Mouse (Mus musculus): ENCODE results near the gene Vmn2r57. TPM values are rescaled to one million over a fixed set of nuclear protein-coding genes. Genes with fewer than 3 reads are reported as not detected.
"Not testable (repeated sequence)": the region's sequence is repeated elsewhere in the genome, so short reads cannot be mapped to it uniquely, and the experiment has no call there.

Gene Vmn2r57
- total RNA-seq (2021): under 1 TPM; 0.27 to 0.33 TPM
- long read RNA-seq, experiment 1: 0 reads
- long read RNA-seq, experiment 2: 0 reads

DNA sequence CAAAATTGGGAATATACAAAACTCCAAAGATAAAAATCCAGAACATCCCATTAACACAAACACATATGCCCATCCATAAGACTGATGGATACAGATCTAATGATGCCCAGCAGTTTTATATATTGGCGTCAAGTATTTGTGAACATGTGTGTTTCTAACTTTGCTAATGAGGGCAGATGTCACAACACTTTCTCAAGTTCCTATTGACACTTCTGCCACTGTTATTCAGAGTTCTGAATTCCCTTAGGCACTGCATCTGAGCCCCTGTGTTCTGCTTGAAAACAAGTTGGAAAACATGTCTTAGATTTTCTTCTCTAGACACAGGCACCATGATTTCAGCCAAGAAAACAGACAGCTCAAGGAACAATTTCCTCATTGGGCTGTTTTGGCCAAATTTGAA lies at the start of gene Vmn2r57:
Vmn2r57 (minus strand) TSS at position 101 of the 400 bp plus-strand sequence.
- intact Hi-C loops (cut with DNase I); DNase-seq (ENCODE audit: low spot score in 2 of 2): not testable (repeated sequence)

GRCm38 (mm10) chr7:41497871-41498270 lies 49.4 kb upstream of the Vmn2r57 start:
- DNase-seq (ENCODE audit: low spot score in 2 of 2): no peak

DNA sequence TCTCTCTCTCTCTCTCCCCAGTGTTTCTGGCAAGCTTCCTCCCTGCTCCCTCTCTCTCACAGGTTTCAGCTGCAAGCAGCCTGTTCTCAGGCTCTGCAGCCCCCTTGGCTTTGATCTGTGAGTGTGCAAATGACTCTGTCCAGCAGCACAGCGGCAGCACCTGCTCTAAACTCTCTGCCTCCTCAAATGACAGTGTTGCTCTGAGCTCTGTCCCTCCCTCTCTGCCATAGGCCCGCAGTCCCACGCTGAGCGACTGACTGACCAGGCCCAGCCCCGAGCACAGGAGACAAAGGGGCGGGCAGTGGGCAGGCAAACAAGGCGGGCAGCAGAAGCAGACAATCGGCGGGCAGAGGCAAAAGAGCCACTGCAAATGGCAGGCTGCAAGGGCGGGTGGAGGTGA lies 3.4 kb upstream of the Vmn2r57 start:
- intact Hi-C loops (cut with DNase I): no loop called here
- no peak for DNase-seq (ENCODE audit: low spot score in 2 of 2)

More at GRCm38 (mm10) chr7:41497871-41498270, 49.4 kb upstream of the Vmn2r57 start:
- intact Hi-C loops (cut with DNase I): loop anchor here (2.0 to 5.0 kb wide), 3 partner anchors 99 to 135 kb away; partner anchors contain the start of genes 2610021A01Rik, AI987944 and Zfp788

DNA sequence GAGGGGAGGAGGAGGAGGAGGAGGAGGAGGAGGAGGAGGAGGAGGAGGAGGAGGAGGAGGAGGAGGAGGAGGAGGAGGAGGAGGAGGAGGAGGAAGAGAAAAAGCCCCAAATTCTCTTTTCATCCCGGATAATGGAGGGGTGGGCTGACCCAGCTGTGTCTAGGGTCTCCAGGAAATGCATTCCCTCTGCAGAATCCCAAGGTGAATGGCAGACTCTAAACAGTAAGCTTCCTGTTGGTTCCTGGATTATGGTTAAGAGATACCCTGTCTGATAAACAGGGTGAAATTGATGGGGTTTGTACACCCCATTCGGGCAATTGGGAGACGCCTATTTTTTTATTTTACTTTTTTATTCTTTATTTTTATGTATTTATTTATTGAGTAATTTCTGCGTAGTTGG lies 54.4 kb downstream of the Vmn2r57 start:
- intact Hi-C loops (cut with DNase I): loop anchor here (5.0 to 10.0 kb wide), 2 partner anchors 103 to 241 kb away; partner anchors contain the start of genes AW146154, Gm20449 and Zfp788
- no peak for DNase-seq (ENCODE audit: low spot score in 2 of 2)

DNA sequence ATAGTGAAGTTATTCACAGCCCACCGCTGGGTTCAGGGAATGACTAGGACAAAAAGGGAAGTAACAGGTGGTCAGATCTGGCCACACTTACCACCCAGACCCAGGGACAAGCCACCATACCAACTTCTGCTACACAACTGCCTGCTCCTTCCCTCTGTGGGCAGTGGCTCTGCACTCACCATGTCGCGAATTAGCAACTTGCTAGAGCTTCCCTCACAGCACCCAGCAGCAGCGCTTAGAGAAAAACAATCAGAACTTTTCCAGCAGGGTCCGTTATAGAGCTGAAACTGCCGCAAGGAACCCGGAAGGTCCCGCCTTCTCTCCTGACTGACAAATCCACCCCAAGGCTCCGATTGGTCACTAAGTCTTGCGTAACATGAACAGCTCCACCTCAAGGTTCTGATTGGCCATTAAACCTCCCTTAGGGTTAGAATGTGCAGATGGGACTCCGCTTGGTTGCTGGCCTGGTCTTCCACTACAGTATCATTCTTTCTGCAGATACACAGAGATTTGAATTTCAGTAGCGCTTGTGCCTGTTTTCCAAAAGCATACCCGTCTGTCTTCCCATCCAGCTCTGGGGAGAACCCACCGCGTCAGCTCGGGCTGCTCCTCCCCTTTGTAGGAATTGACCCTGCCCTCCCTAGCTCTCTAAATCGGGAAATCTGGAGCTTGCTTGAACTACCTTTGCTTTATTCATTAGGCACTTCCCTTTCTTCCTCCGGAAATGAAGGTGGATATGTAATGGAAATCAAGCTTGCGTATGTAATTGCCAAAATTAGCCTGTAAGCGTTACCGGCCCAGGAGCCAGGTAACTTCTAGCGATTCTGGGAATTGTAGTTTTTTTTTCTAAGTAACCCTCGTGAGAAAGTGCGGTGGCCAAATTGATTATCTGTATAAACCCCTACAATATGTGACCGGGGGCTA lies 55.2 kb downstream of the Vmn2r57 start, which contains the start of gene AI987944:
AI987944 (minus strand) TSS at position 332 of the 924 bp plus-strand sequence.
- DNase-seq (ENCODE audit: low spot score in 2 of 2): peak; percentile 83 to 92
- intact Hi-C loops (cut with DNase I): loop anchor here (5.0 to 10.0 kb wide), 2 partner anchors 104 to 241 kb away; partner anchors contain the start of genes AW146154, Gm20449 and Zfp788

Other genes with a start within 250 kb of the Vmn2r57 start
- 1 to 10 TPM; 8.0 to 9.3 TPM for gene AI987944, start 55.3 kb downstream of the Vmn2r57 start, total RNA-seq (2021)
- under 1 TPM; 0.15 to 0.29 TPM for gene Gm20449, start 50.7 kb upstream of the Vmn2r57 start, total RNA-seq (2021)
- gene AW146154, start 51.2 kb upstream of the Vmn2r57 start, total RNA-seq (2021): 1 to 10 TPM; 6.8 to 8.5 TPM
- gene Gm6871, start 125.0 kb upstream of the Vmn2r57 start, total RNA-seq (2021): not detected
- 10 to 100 TPM; 23.7 to 24.3 TPM for gene 2610021A01Rik, start 150.5 kb upstream of the Vmn2r57 start, total RNA-seq (2021)
- gene Zfp788, start 184.5 kb upstream of the Vmn2r57 start, total RNA-seq (2021): 10 to 100 TPM; 30.0 to 37.0 TPM

Measured in left cerebral cortex, postnatal 14 days (tissue).